Mouse (Mus musculus) liver, embryonic 16.5 days (tissue): ENCODE data around the gene Wdfy3. TPM values are rescaled to one million over a fixed set of nuclear protein-coding genes. Genes with fewer than 3 reads are reported as not detected.

Experiments used
- ATAC-seq: fragments of 200-750 bp; cut with Nextera tagmentation; 2 replicates; pipeline ENCODE4 v1.8.0; 2017; ENCODE audit warnings: low read depth, mild to moderate bottlenecking, moderate number of reproducible peaks, moderate library complexity
- H3K27ac ChIP-seq: fragments of 300-500 bp; sonication (generic); 2 replicates; pipeline ENCODE4 v1.5.1; 2014; ENCODE audit warnings: mild to moderate bottlenecking, low read length
- H3K27me3 ChIP-seq: fragments of 300-500 bp; sonication (generic); 2 replicates; pipeline ENCODE4 v1.6.1; 2014; ENCODE audit warnings: low read depth, low read length, mixed read lengths; ENCODE audit not compliant: control insufficient read depth, insufficient read depth
- H3K36me3 ChIP-seq: fragments of 300-500 bp; sonication (generic); 2 replicates; pipeline ENCODE4 v1.6.1; 2014; ENCODE audit warnings: mild to moderate bottlenecking; ENCODE audit not compliant: control insufficient read depth, insufficient read depth
- H3K4me1 ChIP-seq: fragments of 300-500 bp; sonication (generic); 2 replicates; pipeline ENCODE4 v1.6.1; 2014; ENCODE audit warnings: low read depth, low read length, mixed read lengths; ENCODE audit not compliant: control insufficient read depth
- H3K4me2 ChIP-seq: fragments of 300-500 bp; sonication (generic); 2 replicates; pipeline ENCODE4 v1.6.1; 2014; ENCODE audit warnings: low read depth, low read length, mixed read lengths
- H3K4me3 ChIP-seq: fragments of 300-500 bp; sonication (generic); 2 replicates; pipeline ENCODE4 v1.5.1; 2014; ENCODE audit warnings: low read depth, mild to moderate bottlenecking, low read length
- H3K9ac ChIP-seq: fragments of 300-500 bp; sonication (generic); 2 replicates; pipeline ENCODE4 v1.6.1; 2014; ENCODE audit warnings: low read depth, low read length
- H3K9me3 ChIP-seq: fragments of 300-500 bp; sonication (generic); replicated peaks from 2 replicates; pipeline ENCODE4 v1.6.1; 2016; ENCODE audit warnings: low read length; ENCODE audit not compliant: control insufficient read depth
- WGBS: fragments of 180-500 bp; shearing (Covaris S2); extraction: QIAGEN DNeasy Blood & Tissue Kit; methylation state at CpG from one replicate; pipeline ENCODE4 v1.1.7; 2014; ENCODE audit not compliant: insufficient replicate concordance; 5-methylcytosine and 5-hydroxymethylcytosine counted together
- polyA plus RNA-seq: library from polyadenylated mRNA; unstranded; fragments of >200 nt; fragmentation: Nextera tagmentation; extraction: Ambion mirVana; gene quantifications from 2 replicates; pipeline ENCODE4 v1.2.1, GENCODE M21; 2015

The Wdfy3 gene
- polyA plus RNA-seq, 1 experiment from 2014 or later: 4.4 TPM

DNA sequence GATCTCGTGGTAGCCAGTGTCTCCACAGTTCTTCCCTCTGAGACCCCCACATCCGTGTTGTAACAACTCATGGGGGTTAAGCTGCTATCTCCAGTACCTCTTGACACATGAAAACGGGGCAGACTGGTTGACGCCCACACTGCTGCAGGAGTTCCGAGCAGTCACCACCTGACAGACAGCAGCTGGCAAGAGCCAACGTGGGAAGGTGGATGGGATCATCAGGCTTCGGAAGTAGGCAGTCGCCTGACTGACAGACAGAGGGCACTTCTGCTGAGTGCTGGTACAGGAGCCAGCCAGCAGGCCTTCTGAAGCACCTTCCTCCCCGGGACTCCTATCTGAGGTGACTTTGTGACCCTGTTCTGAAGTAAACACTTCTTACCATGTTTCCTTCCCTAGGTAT lies 191.3 kb downstream of the Wdfy3 start:
- peaks cover 3% of the 10 kb centered on the region for H3K36me3 ChIP-seq

GRCm38 (mm10) chr5:101876185-101876584 lies 193.5 kb downstream of the Wdfy3 start:
- Histone ChIP-seq H3K36me3 (peaks cover 3% of the 10 kb centered on the region), H3K9ac (no peak overlapping the region), H3K4me3 (no peak overlapping the region), H3K27me3 (no peaks in the 10 kb centered on the region), H3K4me1 (no peaks in the 10 kb centered on the region), H3K4me2 (no peak overlapping the region), H3K27ac (no peak overlapping the region), H3K9me3 (no peaks in the 10 kb centered on the region)
- 74% methylated on average over 4 of the region's 4 CpGs for WGBS
- ATAC-seq: no peak

More for the DNA sequence above, 191.3 kb downstream of the Wdfy3 start:
- Histone ChIP-seq H3K27me3 (no peaks in the 10 kb centered on the region), H3K9ac (no peak overlapping the region), H3K27ac (no peak overlapping the region), H3K4me1 (no peaks in the 10 kb centered on the region), H3K9me3 (no peaks in the 10 kb centered on the region), H3K4me3 (no peak overlapping the region), H3K4me2 (no peak overlapping the region)
- ATAC-seq: no peak
- WGBS: 73% methylated on average over 9 of the region's 9 CpGs

- H3K9me3 ChIP-seq: no peaks in the 10 kb centered on the region
- 64% methylated on average over 2 of the region's 2 CpGs for WGBS
- H3K4me1 ChIP-seq: no peaks in the 10 kb centered on the region
- no peak for ATAC-seq
- H3K9ac ChIP-seq: no peak overlapping the region
- no peak overlapping the region for H3K4me2 ChIP-seq
- H3K4me3 ChIP-seq: no peak overlapping the region
- no peaks in the 10 kb centered on the region for H3K27me3 ChIP-seq
- H3K36me3 ChIP-seq: peaks cover 22% of the 10 kb centered on the region
- H3K27ac ChIP-seq: no peak overlapping the region
Measured at GRCm38 (mm10) chr5:101866722-101867121, 203.0 kb downstream of the Wdfy3 start.

GRCm38 (mm10) chr5:101863946-101864345 lies 205.8 kb downstream of the Wdfy3 start:
- no peak for ATAC-seq
- Histone ChIP-seq H3K4me3 (no peak overlapping the region), H3K4me1 (no peaks in the 10 kb centered on the region), H3K27me3 (no peaks in the 10 kb centered on the region), H3K9ac (no peak overlapping the region), H3K27ac (no peak overlapping the region), H3K36me3 (peaks cover 11% of the 10 kb centered on the region), H3K9me3 (no peaks in the 10 kb centered on the region), H3K4me2 (no peak overlapping the region)
- WGBS: 69% methylated on average over 6 of the region's 6 CpGs

DNA sequence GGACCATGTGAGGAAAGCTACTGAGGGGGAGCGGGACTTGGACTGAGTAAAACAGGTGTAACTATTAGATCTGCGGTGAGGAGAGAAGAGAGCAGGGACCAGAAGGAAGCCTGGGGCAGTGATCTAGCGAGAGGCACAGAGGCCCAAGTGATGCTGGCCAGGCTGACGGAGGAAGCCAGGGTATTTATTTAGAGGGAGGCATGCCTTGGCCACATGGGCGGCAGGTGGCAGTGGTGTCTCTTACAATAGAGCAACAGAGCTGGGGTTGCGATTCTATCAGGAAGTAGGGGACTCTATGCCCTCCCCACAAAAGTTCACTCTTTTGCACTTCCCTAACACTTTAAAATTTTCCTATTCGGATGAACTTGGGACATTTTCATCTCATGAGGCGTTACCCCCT lies 207.1 kb downstream of the Wdfy3 start:
- no peak overlapping the region for H3K4me3 ChIP-seq
- no peaks in the 10 kb centered on the region for H3K4me1 ChIP-seq
- no peaks in the 10 kb centered on the region for H3K27me3 ChIP-seq
- peaks cover 8% of the 10 kb centered on the region for H3K36me3 ChIP-seq
- H3K4me2 ChIP-seq: no peak overlapping the region
- no peaks in the 10 kb centered on the region for H3K9me3 ChIP-seq
- WGBS: 74% methylated on average over 8 of the region's 8 CpGs
- no peak for ATAC-seq
- no peak overlapping the region for H3K27ac ChIP-seq
- no peak overlapping the region for H3K9ac ChIP-seq

DNA sequence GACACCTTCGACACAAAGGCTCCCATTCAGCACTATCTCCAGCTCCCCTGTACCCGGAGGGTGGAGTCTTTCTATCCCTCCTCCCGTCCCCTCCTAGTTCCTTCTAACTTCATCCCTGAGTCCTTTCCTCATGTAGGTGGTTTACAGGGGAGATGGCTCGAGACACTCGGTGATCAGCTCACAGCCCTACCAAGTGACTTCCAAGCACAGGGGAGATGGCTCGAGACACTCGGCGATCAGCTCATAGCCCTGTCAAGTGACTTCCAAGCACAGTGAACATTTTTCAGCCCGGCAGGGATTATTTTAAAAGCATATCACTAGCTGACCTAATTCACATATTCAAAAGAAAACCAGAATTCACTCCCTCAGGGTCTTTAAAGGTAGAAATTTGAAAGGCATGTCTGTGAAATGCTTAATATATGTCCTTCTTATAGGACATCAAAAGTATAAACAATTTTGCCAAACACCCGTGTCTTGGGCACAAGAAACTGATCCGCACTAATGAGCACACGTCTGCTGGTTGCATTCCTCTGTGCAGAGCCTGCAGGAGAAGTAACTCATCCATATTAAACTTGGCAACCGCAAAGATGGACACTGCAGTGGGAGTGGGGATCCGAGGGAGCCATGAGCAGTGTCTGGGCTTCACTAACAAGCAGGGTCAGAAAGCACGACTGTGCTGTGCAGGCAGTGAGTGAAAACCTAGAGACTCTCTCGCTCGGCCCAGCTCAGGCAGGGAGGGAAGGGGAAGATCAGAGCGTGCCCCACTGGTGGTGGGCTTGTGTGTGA lies 207.7 kb downstream of the Wdfy3 start:
- Histone ChIP-seq H3K36me3 (peaks cover 8% of the 10 kb centered on the region), H3K27ac (no peak overlapping the region), H3K4me3 (no peak overlapping the region), H3K9ac (no peak overlapping the region), H3K9me3 (no peaks in the 10 kb centered on the region), H3K27me3 (no peaks in the 10 kb centered on the region), H3K4me2 (no peak overlapping the region), H3K4me1 (no peaks in the 10 kb centered on the region)
- no peak for ATAC-seq
- 82% methylated on average over 18 of the region's 18 CpGs for WGBS

GRCm38 (mm10) chr5:101858891-101859436 lies 210.8 kb downstream of the Wdfy3 start:
- Histone ChIP-seq H3K9me3 (no peaks in the 10 kb centered on the region), H3K4me3 (no peak overlapping the region), H3K36me3 (peaks cover 11% of the 10 kb centered on the region; the same call in 1 of the 2 replicates), H3K27ac (no peak overlapping the region), H3K4me2 (no peak overlapping the region), H3K27me3 (no peaks in the 10 kb centered on the region), H3K9ac (no peak overlapping the region), H3K4me1 (no peaks in the 10 kb centered on the region)
- WGBS: 78% methylated on average over 10 of the region's 10 CpGs
- no peak for ATAC-seq

GRCm38 (mm10) chr5:101855475-101855874 lies 214.2 kb downstream of the Wdfy3 start:
- Histone ChIP-seq H3K4me2 (no peak overlapping the region), H3K27ac (no peak overlapping the region), H3K36me3 (peaks cover 20% of the 10 kb centered on the region), H3K9ac (no peak overlapping the region), H3K4me3 (no peak overlapping the region), H3K4me1 (no peaks in the 10 kb centered on the region), H3K27me3 (no peaks in the 10 kb centered on the region), H3K9me3 (no peaks in the 10 kb centered on the region)
- ATAC-seq: no peak
- 80% methylated on average over 16 of the region's 16 CpGs for WGBS

DNA sequence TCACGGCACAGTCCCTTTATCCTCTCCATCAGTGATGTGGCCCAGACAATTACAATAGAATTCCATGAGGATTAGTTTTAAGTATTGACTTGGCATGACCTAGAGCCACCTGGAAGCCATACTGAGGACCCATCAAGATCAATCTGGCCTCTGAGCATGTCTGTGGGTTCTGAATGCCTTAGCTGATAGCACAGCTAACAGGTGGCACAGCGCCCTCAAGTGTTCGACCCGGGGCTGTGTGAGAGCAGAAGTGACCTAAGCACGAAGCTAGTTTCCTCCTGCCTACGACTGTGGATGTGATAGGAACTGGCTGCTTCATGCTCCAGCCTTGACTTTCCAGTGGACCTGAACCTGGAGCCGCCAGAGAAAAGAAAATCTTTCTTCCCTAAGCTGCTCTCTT lies 215.1 kb downstream of the Wdfy3 start:
- no peak overlapping the region for H3K27ac ChIP-seq
- H3K9me3 ChIP-seq: no peaks in the 10 kb centered on the region
- H3K4me1 ChIP-seq: no peaks in the 10 kb centered on the region
- H3K9ac ChIP-seq: no peak overlapping the region
- H3K4me3 ChIP-seq: no peak overlapping the region
- no peaks in the 10 kb centered on the region for H3K27me3 ChIP-seq
- H3K36me3 ChIP-seq: peaks cover 17% of the 10 kb centered on the region
- 77% methylated on average over 7 of the region's 7 CpGs for WGBS
- ATAC-seq: peak; percentile 16; the same call in 1 of the 2 replicates
- no peak overlapping the region for H3K4me2 ChIP-seq
